Mouse (Mus musculus): ENCODE data around the gene S100a6. TPM values are rescaled to one million over a fixed set of nuclear protein-coding genes. Genes with fewer than 3 reads are reported as not detected.

The S100a6 gene
- total RNA-seq (2012; rRNA removed), result 488 and 912 TPM in 2 replicates

GRCm38 (mm10) chr3:90612728-90613291, at the start of gene S100a6:
S100a6 (plus strand) TSS chr3:90612882.
- no peaks in the 10 kb centered on the region for H3K9me3 ChIP-seq (ENCODE audit: control insufficient read depth, insufficient read depth, low read depth, low read length)
- H3K27ac ChIP-seq (ENCODE audit: insufficient read depth, low read depth, low read length, poor library complexity, severe bottlenecking), result no peak within 1 kb of the TSS
- no peak for TF ChIP-seq HCFC1 (IDR thresholded peaks at IDR 0.05; ENCODE audit: borderline replicate concordance, insufficient read depth, low read length)
- TF ChIP-seq CHD2 (IDR thresholded peaks at IDR 0.05; ENCODE audit: low read depth, low read length), result no peak
- no peak for TF ChIP-seq ZNF384 (IDR thresholded peaks at IDR 0.05; ENCODE audit: low read depth, low read length)
- TF ChIP-seq MAFK (IDR thresholded peaks at IDR 0.05; ENCODE audit: insufficient read depth, low read depth, low read length), result no peak
- TF ChIP-seq ZC3H11A (IDR thresholded peaks at IDR 0.05; ENCODE audit: borderline replicate concordance, low read depth, low read length), result peak; percentile 20; the same call in 1 of the 2 replicates
- no peaks in the 10 kb centered on the region for H3K36me3 ChIP-seq (ENCODE audit: control insufficient read depth, insufficient read depth, low read length, poor library complexity, severe bottlenecking)
- H3K4me1 ChIP-seq (ENCODE audit: control insufficient read depth in 2 of 2, insufficient read depth in 2 of 2, low read length in 2 of 2, poor library complexity in 1 of 2), result peaks cover 0 to 15% of the 10 kb centered on the region in 2 experiments; a peak in 1 of 4 replicates
- H3K4me3 ChIP-seq (ENCODE audit: insufficient read depth in 1 of 2, low read depth in 1 of 2, low read length in 2 of 2, poor library complexity in 1 of 2, severe bottlenecking in 1 of 2), result peak within 1 kb of the TSS; percentile 41 to 46; a peak in 3 of 4 replicates
- 0 out of 2 replicates have a peak within 1 kb of the TSS, but pooled peaks have one; percentile 2 for H3K9ac ChIP-seq (ENCODE audit: insufficient read depth, low read depth, low read length, poor library complexity, severe bottlenecking)
- in situ Hi-C loops (cut with MboI; ENCODE audit: low sequenced_read_pairs in 2 of 2, unreplicated experiment in 2 of 2), result no loop called here
- peak; percentile 74 for DNase-seq (ENCODE audit: low read depth, low spot score)

DNA sequence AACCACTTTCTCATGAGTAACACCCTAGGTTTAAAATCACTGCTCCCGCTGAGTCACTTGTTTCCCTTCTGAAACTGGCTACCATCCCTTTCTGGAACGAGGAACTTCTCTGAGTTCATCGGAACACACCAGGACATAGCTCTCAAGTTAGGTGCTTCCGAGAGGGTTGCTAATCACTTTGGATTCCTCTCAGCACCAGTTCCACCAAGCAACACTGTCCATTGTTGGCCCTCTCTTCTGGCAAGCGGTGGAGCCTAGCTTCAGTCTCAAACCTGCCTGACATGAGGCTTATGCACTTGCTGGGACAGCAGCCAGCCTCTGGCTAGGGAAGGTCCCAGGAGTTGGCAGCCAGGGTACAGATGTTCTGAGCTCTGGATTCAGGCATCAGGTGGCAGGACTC, 38.0 kb upstream of the S100a6 start:
- no peak overlapping the region for H3K27ac ChIP-seq (ENCODE audit: insufficient read depth, low read depth, low read length, poor library complexity, severe bottlenecking)
- H3K4me1 ChIP-seq (ENCODE audit: control insufficient read depth in 2 of 2, insufficient read depth in 2 of 2, low read length in 2 of 2, poor library complexity in 1 of 2), result no peaks in the 10 kb centered on the region
- no peak for DNase-seq (ENCODE audit: low read depth, low spot score)
- in situ Hi-C loops (cut with MboI; ENCODE audit: low sequenced_read_pairs in 2 of 2, unreplicated experiment in 2 of 2), result no loop called here
- H3K4me3 ChIP-seq (ENCODE audit: insufficient read depth in 1 of 2, low read depth in 1 of 2, low read length in 2 of 2, poor library complexity in 1 of 2, severe bottlenecking in 1 of 2), result no peak overlapping the region
- no peak overlapping the region for H3K9ac ChIP-seq (ENCODE audit: insufficient read depth, low read depth, low read length, poor library complexity, severe bottlenecking)
- H3K36me3 ChIP-seq (ENCODE audit: control insufficient read depth, insufficient read depth, low read length, poor library complexity, severe bottlenecking), result no peaks in the 10 kb centered on the region
- no peaks in the 10 kb centered on the region for H3K9me3 ChIP-seq (ENCODE audit: control insufficient read depth, insufficient read depth, low read depth, low read length)
- TF ChIP-seq ZNF384 (IDR thresholded peaks at IDR 0.05; ENCODE audit: low read depth, low read length) (no peak), CHD2 (IDR thresholded peaks at IDR 0.05; ENCODE audit: low read depth, low read length) (no peak), HCFC1 (IDR thresholded peaks at IDR 0.05; ENCODE audit: borderline replicate concordance, insufficient read depth, low read length) (no peak)

- Histone ChIP-seq H3K4me3 (ENCODE audit: insufficient read depth in 1 of 2, low read depth in 1 of 2, low read length in 2 of 2, poor library complexity in 1 of 2, severe bottlenecking in 1 of 2) (no peak overlapping the region), H3K9me3 (ENCODE audit: control insufficient read depth, insufficient read depth, low read depth, low read length) (no peaks in the 10 kb centered on the region), H3K36me3 (ENCODE audit: control insufficient read depth, insufficient read depth, low read length, poor library complexity, severe bottlenecking) (no peaks in the 10 kb centered on the region), H3K9ac (ENCODE audit: insufficient read depth, low read depth, low read length, poor library complexity, severe bottlenecking) (no peak overlapping the region), H3K27ac (ENCODE audit: insufficient read depth, low read depth, low read length, poor library complexity, severe bottlenecking) (no peak overlapping the region), H3K4me1 (ENCODE audit: control insufficient read depth in 2 of 2, insufficient read depth in 2 of 2, low read length in 2 of 2, poor library complexity in 1 of 2) (no peaks in the 10 kb centered on the region)
- DNase-seq (ENCODE audit: low read depth, low spot score), result no peak
- in situ Hi-C loops (cut with MboI; ENCODE audit: low sequenced_read_pairs in 2 of 2, unreplicated experiment in 2 of 2), result no loop called here
- TF ChIP-seq HCFC1 (IDR thresholded peaks at IDR 0.05; ENCODE audit: borderline replicate concordance, insufficient read depth, low read length), result no peak
- TF ChIP-seq MAFK (IDR thresholded peaks at IDR 0.05; ENCODE audit: insufficient read depth, low read depth, low read length), result no peak
Measured at GRCm38 (mm10) chr3:90575320-90575719, 37.4 kb upstream of the S100a6 start.

- TF ChIP-seq ZNF384 (IDR thresholded peaks at IDR 0.05; ENCODE audit: low read depth, low read length) (no peak), ZC3H11A (IDR thresholded peaks at IDR 0.05; ENCODE audit: borderline replicate concordance, low read depth, low read length) (no peak), HCFC1 (IDR thresholded peaks at IDR 0.05; ENCODE audit: borderline replicate concordance, insufficient read depth, low read length) (no peak), MAFK (IDR thresholded peaks at IDR 0.05; ENCODE audit: insufficient read depth, low read depth, low read length) (no peak), CHD2 (IDR thresholded peaks at IDR 0.05; ENCODE audit: low read depth, low read length) (no peak)
- H3K27ac ChIP-seq (ENCODE audit: insufficient read depth, low read depth, low read length, poor library complexity, severe bottlenecking), result no peak overlapping the region
- no peaks in the 10 kb centered on the region for H3K36me3 ChIP-seq (ENCODE audit: control insufficient read depth, insufficient read depth, low read length, poor library complexity, severe bottlenecking)
- no peak overlapping the region for H3K9ac ChIP-seq (ENCODE audit: insufficient read depth, low read depth, low read length, poor library complexity, severe bottlenecking)
- no peak for DNase-seq (ENCODE audit: low read depth, low spot score)
- H3K4me1 ChIP-seq (ENCODE audit: control insufficient read depth in 2 of 2, insufficient read depth in 2 of 2, low read length in 2 of 2, poor library complexity in 1 of 2), result no peaks in the 10 kb centered on the region
- H3K4me3 ChIP-seq (ENCODE audit: insufficient read depth in 1 of 2, low read depth in 1 of 2, low read length in 2 of 2, poor library complexity in 1 of 2, severe bottlenecking in 1 of 2), result no peak overlapping the region
- in situ Hi-C loops (cut with MboI; ENCODE audit: low sequenced_read_pairs in 2 of 2, unreplicated experiment in 2 of 2), result no loop called here
- H3K9me3 ChIP-seq (ENCODE audit: control insufficient read depth, insufficient read depth, low read depth, low read length), result no peaks in the 10 kb centered on the region
Measured at GRCm38 (mm10) chr3:90576351-90577001, 36.2 kb upstream of the S100a6 start.

All from ES-E14 (cell line).